Comparison of ENCODE assay signal across 18 mouse cellular contexts in the genomic region with DNA sequence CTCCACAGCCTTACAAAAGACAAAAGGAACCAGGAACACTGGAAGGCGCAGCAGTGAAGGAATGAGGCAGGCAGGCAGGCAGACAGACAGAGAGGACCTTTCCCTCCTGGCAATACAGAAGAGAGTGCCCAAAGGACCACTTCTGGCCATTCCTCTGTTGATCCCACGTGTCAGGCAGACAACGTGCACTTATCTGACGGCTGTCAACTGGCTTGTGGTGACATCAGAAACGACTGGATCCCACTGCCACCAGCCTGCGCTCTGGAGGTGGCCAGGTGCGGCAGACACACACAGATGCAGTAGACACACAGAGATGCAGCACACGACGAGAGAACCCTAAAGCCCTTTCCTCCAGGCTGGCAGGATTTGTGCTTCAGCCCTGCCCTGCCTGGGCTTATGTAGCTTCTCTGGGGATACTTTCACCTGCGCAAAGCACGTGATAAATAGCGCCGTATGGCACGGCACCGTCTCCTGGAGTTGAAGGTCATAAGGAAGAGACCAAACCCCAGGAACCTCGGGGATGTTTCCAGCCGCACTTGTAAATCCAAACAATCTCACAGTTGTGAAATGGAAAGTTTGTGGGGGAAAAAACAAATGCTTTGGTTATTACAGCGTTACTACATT.
DNase-seq lines count a peak whose midpoint lies in the region; ATAC-seq lines count a peak whose summit lies in the region.
"Had no signal": no experiment of that assay in that cellular context is flagged by ENCODE, and none has a peak within 500 bp of the region (broad histone marks: within the 10 kb centered on the region; RNA-seq: fewer than 3 reads in every experiment).

No protein-coding gene starts in this region.

- H3K4me3 ChIP-seq in heart, embryonic 13.5 days, result no peak overlapping the region
- no peak overlapping the region; the same call in 1 of the 2 replicates for H3K4me3 ChIP-seq in stomach, embryonic 16.5 days (replicated peaks; ENCODE audit: low read length)
- H3K4me3 ChIP-seq in midbrain, embryonic 11.5 days (ENCODE audit: low read depth, low read length), result no peak overlapping the region
- H3K4me3 ChIP-seq: embryonic facial prominence, embryonic 10.5 days; gastrocnemius, adult 2 months; left cerebral cortex, adult 2 months; limb, embryonic 10.5 days; megakaryocyte, embryonic 14.5 days had no signal

- no peak for DNase-seq in heart, postnatal 36 days
- peak; percentile 12 to 29 for DNase-seq in thymus, postnatal 10 days (ENCODE audit: low spot score in 2 of 2)
- DNase-seq in thymus, postnatal 0 days (ENCODE audit: low spot score), result no peak
- DNase-seq in midbrain, embryonic 11.5 days (ENCODE audit: low spot score, missing footprints), result no peak
- DNase-seq in lung, adult 18-20 months, result no peak
- DNase-seq: cerebellum, adult 18-20 months; gastrocnemius, adult 2 months; kidney, adult 9 months; kidney, postnatal 25 days; liver, postnatal 0 days; lung, postnatal 14 days had no signal

- ATAC-seq in heart, embryonic 13.5 days (ENCODE audit: extremely low read depth, insufficient number of reproducible peaks, low FRiP score, low TSS enrichment), result no peak
- ATAC-seq in stomach, embryonic 16.5 days (ENCODE audit: insufficient read depth, low FRiP score), result no peak
- ATAC-seq in midbrain, embryonic 11.5 days (ENCODE audit: low FRiP score), result no peak
- ATAC-seq: liver, postnatal 0 days; midbrain, embryonic 16.5 days had no signal

- peaks cover 4% of the 10 kb centered on the region; the same call in 1 of the 2 replicates for H3K9me3 ChIP-seq in heart, embryonic 13.5 days
- H3K9me3 ChIP-seq in stomach, embryonic 16.5 days (replicated peaks; ENCODE audit: control insufficient read depth, low read length), result no peaks in the 10 kb centered on the region
- no peaks in the 10 kb centered on the region for H3K9me3 ChIP-seq in midbrain, embryonic 11.5 days (ENCODE audit: control insufficient read depth, low read length)
- H3K9me3 ChIP-seq: embryonic facial prominence, embryonic 10.5 days; limb, embryonic 10.5 days had no signal

- H3K36me3 ChIP-seq in heart, embryonic 13.5 days, result no peaks in the 10 kb centered on the region
- H3K36me3 ChIP-seq in stomach, embryonic 16.5 days (ENCODE audit: control insufficient read depth, insufficient read depth, low read length), result no peaks in the 10 kb centered on the region
- H3K36me3 ChIP-seq in midbrain, embryonic 11.5 days (ENCODE audit: control insufficient read depth, insufficient read depth, low read length), result no peaks in the 10 kb centered on the region
- H3K36me3 ChIP-seq: embryonic facial prominence, embryonic 10.5 days; limb, embryonic 10.5 days had no signal

- intact Hi-C loops in heart, postnatal 36 days (cut with DNase I), result no loop called here

- peak overlapping the region; percentile 50 for H3K4me2 ChIP-seq in heart, embryonic 13.5 days
- peak overlapping the region; percentile 14 for H3K4me2 ChIP-seq in stomach, embryonic 16.5 days (ENCODE audit: low read depth, low read length)
- H3K4me2 ChIP-seq in midbrain, embryonic 11.5 days, result no peak overlapping the region

- no peaks in the 10 kb centered on the region for H3K27me3 ChIP-seq in heart, embryonic 13.5 days (replicated peaks)
- H3K27me3 ChIP-seq in stomach, embryonic 16.5 days (ENCODE audit: control insufficient read depth, insufficient read depth, low read length), result no peaks in the 10 kb centered on the region
- H3K27me3 ChIP-seq in midbrain, embryonic 11.5 days (ENCODE audit: control insufficient read depth, insufficient read depth, low read length), result no peaks in the 10 kb centered on the region
- H3K27me3 ChIP-seq: megakaryocyte, embryonic 14.5 days had no signal

- 0 out of 2 replicates have a peak overlapping the region, but pooled peaks have one; percentile 24 for H3K9ac ChIP-seq in heart, embryonic 13.5 days
- H3K9ac ChIP-seq in stomach, embryonic 16.5 days (ENCODE audit: low read length), result no peak overlapping the region
- no peak overlapping the region for H3K9ac ChIP-seq in midbrain, embryonic 11.5 days (ENCODE audit: low read length)
- H3K9ac ChIP-seq: liver, postnatal 0 days had no signal

- peaks cover 9% of the 10 kb centered on the region for H3K4me1 ChIP-seq in heart, embryonic 13.5 days
- H3K4me1 ChIP-seq in stomach, embryonic 16.5 days (ENCODE audit: control insufficient read depth, insufficient read depth, low read length), result no peaks in the 10 kb centered on the region
- H3K4me1 ChIP-seq in midbrain, embryonic 11.5 days (ENCODE audit: control insufficient read depth, insufficient read depth, low read length), result no peaks in the 10 kb centered on the region
- H3K4me1 ChIP-seq: megakaryocyte, embryonic 14.5 days had no signal

- 47% methylated on average over 18 of the region's 18 CpGs for WGBS in heart, embryonic 13.5 days
- 52% methylated on average over 18 of the region's 18 CpGs for WGBS in stomach, embryonic 16.5 days
- WGBS in midbrain, embryonic 11.5 days, result 77% methylated on average over 18 of the region's 18 CpGs

- H3K27ac ChIP-seq in heart, embryonic 13.5 days (replicated peaks), result no peak overlapping the region
- peak overlapping the region; percentile 50 for H3K27ac ChIP-seq in stomach, embryonic 16.5 days (ENCODE audit: low read length)
- H3K27ac ChIP-seq in midbrain, embryonic 11.5 days (ENCODE audit: low read depth, low read length), result no peak overlapping the region
- H3K27ac ChIP-seq: embryonic facial prominence, embryonic 10.5 days; gastrocnemius, adult 2 months; left cerebral cortex, adult 2 months; limb, embryonic 10.5 days had no signal

Comparison
In these comparisons a context has a peak if more than half of its experiments do, and no peak if none do; other contexts are left out.
1. DNase-seq: peak in thymus, postnatal 10 days (2 of 2); none in heart, postnatal 36 days (0 of 2), thymus, postnatal 0 days (single experiment), midbrain, embryonic 11.5 days (single experiment) and lung, adult 18-20 months (0 of 2).